Mouse (Mus musculus): ENCODE measurements around the gene Mrpl43.

- peak in 1 of 2 experiments; percentile 46; a peak in 2 of 4 replicates for TF ChIP-seq CTCF (conservative IDR thresholded peaks at IDR 0.05 in 1 of 2, IDR thresholded peaks at IDR 0.05 in 1 of 2; ENCODE audit: low read depth in 2 of 2, low read length in 2 of 2)
- TF ChIP-seq MEF2A (IDR thresholded peaks at IDR 0.05; ENCODE audit: borderline replicate concordance, low read depth, low read length) = no peak
Observed at GRCm38 (mm10) chr19:45017216-45017771, 11.1 kb upstream of the Mrpl43 start.

Data from CH12.LX (cell line).